27 mouse cellular contexts compared by ENCODE assay signal in the genomic region with DNA sequence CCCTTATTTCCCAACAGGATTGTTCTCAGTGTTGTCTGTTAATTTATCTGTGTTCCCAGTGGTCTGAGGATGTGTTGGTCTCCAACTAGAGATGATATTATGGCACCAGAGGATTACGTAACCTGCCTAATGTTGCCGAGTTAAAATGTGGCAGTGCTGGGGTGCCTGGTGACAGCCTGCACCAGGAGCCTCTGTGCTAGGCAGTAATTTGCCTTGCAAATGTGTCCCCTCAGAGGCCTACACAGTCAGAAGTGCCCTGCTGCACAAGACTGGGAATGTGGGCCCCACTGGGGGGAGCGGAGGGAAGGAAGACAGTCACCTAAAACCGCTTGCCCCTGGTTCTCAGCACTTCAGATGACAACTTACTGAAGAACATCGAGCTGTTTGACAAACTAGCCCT. TPM values are rescaled to one million over a fixed set of nuclear protein-coding genes. Genes with fewer than 3 reads are reported as not detected.
DNase-seq lines count a peak whose midpoint lies in the region; ATAC-seq and TF ChIP-seq lines count a peak whose summit lies in the region.
"Had no signal": no experiment of that assay in that cellular context is flagged by ENCODE, and none has a peak within 500 bp of the region (broad histone marks: within the 10 kb centered on the region; RNA-seq: fewer than 3 reads in every experiment).

No protein-coding gene starts in this region.

- H3K36me3 ChIP-seq in embryonic facial prominence, embryonic 14.5 days (ENCODE audit: control insufficient read depth, insufficient read depth, low read length) = peaks cover 35% of the 10 kb centered on the region
- H3K36me3 ChIP-seq in embryonic facial prominence, embryonic 10.5 days (replicated peaks) = peaks cover 84% of the 10 kb centered on the region
- no peaks in the 10 kb centered on the region for H3K36me3 ChIP-seq in kidney, adult 2 months (ENCODE audit: control insufficient read depth, insufficient read depth, low read length)
- peaks cover 25% of the 10 kb centered on the region for H3K36me3 ChIP-seq in kidney, embryonic 14.5 days (ENCODE audit: control insufficient read depth, insufficient read depth, low read length)

- 77% methylated on average over 5 of the region's 5 CpGs for WGBS in embryonic facial prominence, embryonic 14.5 days
- whole genome bisulfite sequencing in embryonic facial prominence, embryonic 10.5 days = 76% methylated on average over 5 of the region's 5 CpGs
- WGBS in kidney, adult 2 months = 77% methylated on average over 5 of the region's 5 CpGs
- 76% methylated on average over 5 of the region's 5 CpGs for WGBS in kidney, embryonic 14.5 days

- H3K4me1 ChIP-seq in embryonic facial prominence, embryonic 14.5 days (ENCODE audit: control insufficient read depth, insufficient read depth, low read length) = no peaks in the 10 kb centered on the region
- peaks cover 13% of the 10 kb centered on the region; the same call in 1 of the 2 replicates for H3K4me1 ChIP-seq in embryonic facial prominence, embryonic 10.5 days
- no peaks in the 10 kb centered on the region for H3K4me1 ChIP-seq in kidney, adult 2 months (ENCODE audit: control insufficient read depth, insufficient read depth, low read length)
- no peaks in the 10 kb centered on the region for H3K4me1 ChIP-seq in kidney, embryonic 14.5 days (ENCODE audit: control insufficient read depth, insufficient read depth, low read length)

- no peaks in the 10 kb centered on the region for H3K27me3 ChIP-seq in embryonic facial prominence, embryonic 14.5 days (replicated peaks; ENCODE audit: control insufficient read depth, insufficient read depth, low read length)
- H3K27me3 ChIP-seq in embryonic facial prominence, embryonic 10.5 days (replicated peaks; ENCODE audit: low read depth, poor library complexity, severe bottlenecking) = no peaks in the 10 kb centered on the region
- no peaks in the 10 kb centered on the region for H3K27me3 ChIP-seq in kidney, adult 2 months (replicated peaks; ENCODE audit: control insufficient read depth, insufficient read depth, low read length)
- no peaks in the 10 kb centered on the region for H3K27me3 ChIP-seq in kidney, embryonic 14.5 days (ENCODE audit: control insufficient read depth, insufficient read depth, low read length)
- H3K27me3 ChIP-seq: megakaryocyte, embryonic 14.5 days; neural tube, embryonic 15.5 days had no signal

- TF ChIP-seq CTCF in kidney, adult 2 months (conservative IDR thresholded peaks at IDR 0.05; ENCODE audit: insufficient read depth, insufficient read length, low read depth, low read length) = no peak

- no peaks in the 10 kb centered on the region for H3K9me3 ChIP-seq in embryonic facial prominence, embryonic 14.5 days (ENCODE audit: control insufficient read depth, low read length)
- H3K9me3 ChIP-seq in embryonic facial prominence, embryonic 10.5 days = peaks cover 4% of the 10 kb centered on the region; the same call in 1 of the 2 replicates
- H3K9me3 ChIP-seq in kidney, embryonic 14.5 days (ENCODE audit: control insufficient read depth, low read length) = no peaks in the 10 kb centered on the region
- H3K9me3 ChIP-seq: megakaryocyte, embryonic 14.5 days; neural tube, embryonic 15.5 days had no signal

- no peak overlapping the region for H3K4me2 ChIP-seq in embryonic facial prominence, embryonic 14.5 days (ENCODE audit: low read depth, low read length)
- H3K4me2 ChIP-seq in kidney, embryonic 14.5 days (replicated peaks; ENCODE audit: low read depth, low read length) = no peak overlapping the region
- H3K4me2 ChIP-seq: neural tube, embryonic 15.5 days had no signal

- ATAC-seq in embryonic facial prominence, embryonic 14.5 days (ENCODE audit: low read depth) = peak; percentile 26; the same call in 1 of the 2 replicates
- no peak for ATAC-seq in kidney, embryonic 14.5 days (ENCODE audit: low FRiP score, low TSS enrichment)
- ATAC-seq: CD4-positive, CD25-positive, alpha-beta regulatory T cell, adult 4 months; hindbrain, embryonic 16.5 days; intestine, embryonic 16.5 days had no signal

- no peak overlapping the region for H3K9ac ChIP-seq in embryonic facial prominence, embryonic 14.5 days (ENCODE audit: low read depth, low read length)
- H3K9ac ChIP-seq in kidney, embryonic 14.5 days (ENCODE audit: low read depth, low read length) = no peak overlapping the region
- H3K9ac ChIP-seq: neural tube, embryonic 15.5 days had no signal

- H3K27ac ChIP-seq in embryonic facial prominence, embryonic 14.5 days (replicated peaks; ENCODE audit: low read depth, low read length) = no peak overlapping the region
- H3K27ac ChIP-seq in embryonic facial prominence, embryonic 10.5 days (replicated peaks) = no peak overlapping the region
- H3K27ac ChIP-seq in kidney, adult 2 months (ENCODE audit: insufficient read depth, low read depth, low read length) = no peak overlapping the region
- no peak overlapping the region for H3K27ac ChIP-seq in kidney, embryonic 14.5 days (ENCODE audit: low read depth, low read length)
- H3K27ac ChIP-seq: kidney, postnatal 0 days; neural tube, embryonic 15.5 days had no signal

- no peak for DNase-seq in embryonic facial prominence, embryonic 14.5 days (ENCODE audit: low spot score)
- no peak for DNase-seq in embryonic facial prominence, embryonic 10.5 days (ENCODE audit: low spot score)
- peak; percentile 54 to 57 for DNase-seq in layer of hippocampus, adult 8-10 months (ENCODE audit: low spot score in 2 of 2)
- DNase-seq in layer of hippocampus, postnatal 10 days (ENCODE audit: low spot score in 2 of 2) = no peak
- peak; percentile 67 for DNase-seq in right cerebral cortex, adult 18-20 months
- no peak for DNase-seq in right cerebral cortex, postnatal 4 days
- no peak for DNase-seq in kidney, adult 2 months
- DNase-seq: adrenal gland, postnatal 25 days; cerebellum, adult 8-10 months; gastrocnemius, postnatal 10 days; heart, adult 18-20 months; heart, postnatal 36 days; liver; lung, postnatal 10 days; right cerebral cortex, postnatal 25 days had no signal

- no peak for TF ChIP-seq POLR2A in kidney, adult 2 months (IDR thresholded peaks at IDR 0.05; ENCODE audit: low read depth, low read length)

- no peak overlapping the region for H3K4me3 ChIP-seq in embryonic facial prominence, embryonic 14.5 days (ENCODE audit: low read depth, low read length)
- no peak overlapping the region for H3K4me3 ChIP-seq in embryonic facial prominence, embryonic 10.5 days
- H3K4me3 ChIP-seq in kidney, adult 2 months (ENCODE audit: insufficient read depth, low read depth, low read length) = no peak overlapping the region
- H3K4me3 ChIP-seq in kidney, embryonic 14.5 days (ENCODE audit: low read length) = no peak overlapping the region
- H3K4me3 ChIP-seq: erythroblast, embryonic 14.5 days; neural tube, embryonic 15.5 days had no signal

RNA-seq across cellular contexts. Expression of a gene that starts 7.6 kb away (rescaled TPM):
- polyA plus RNA-seq in embryonic facial prominence, embryonic 14.5 days (2014; fragmentation: Nextera tagmentation; extraction: Ambion mirVana) = 0.29 and 0.61 TPM in 2 replicates
- 0.14 and 0.15 TPM in 2 replicates for polyA plus RNA-seq in embryonic facial prominence, embryonic 10.5 days (2016; fragmentation: Nextera tagmentation; extraction: Ambion mirVana)
- total RNA-seq in layer of hippocampus, adult 8-10 months (2022) = 10 to 100 TPM; 27.2 to 41.0 (median 31.5) TPM
- 10 to 100 TPM; 35.6 to 46.1 TPM for total RNA-seq in layer of hippocampus, postnatal 10 days (2021)
- polyA plus RNA-seq in kidney, adult 2 months (2012; rRNA removed) = 0.19 TPM in 1 of 2 replicates, not detected in the other
- 0.16 and 0.34 TPM in 2 replicates for polyA plus RNA-seq in kidney, embryonic 14.5 days (2014; fragmentation: Nextera tagmentation; extraction: Ambion mirVana)
- total RNA-seq: heart, adult 18-20 months; heart, postnatal 36 days had no signal
- polyA plus RNA-seq: erythroblast, embryonic 14.5 days; heart, embryonic 14.5 days; kidney, postnatal 0 days; liver, embryonic 16.5 days; thymus, postnatal 0 days; urinary bladder, adult 2 months had no signal

RNA-seq across cellular contexts. Expression of a gene that starts 8.6 kb away (rescaled TPM):
- 1.6 and 2.1 TPM in 2 replicates for polyA plus RNA-seq in embryonic facial prominence, embryonic 14.5 days (2014; fragmentation: Nextera tagmentation; extraction: Ambion mirVana)
- polyA plus RNA-seq in embryonic facial prominence, embryonic 10.5 days (2016; fragmentation: Nextera tagmentation; extraction: Ambion mirVana) = 0.77 and 1.2 TPM in 2 replicates
- 100 to 1,000 TPM; 433 to 476 (median 455) TPM for total RNA-seq in layer of hippocampus, adult 8-10 months (2022)
- 100 to 1,000 TPM; 273 to 305 TPM for total RNA-seq in layer of hippocampus, postnatal 10 days (2021)
- 1.2 and 1.4 TPM in 2 replicates for polyA plus RNA-seq in kidney, adult 2 months (2012; rRNA removed)
- 1.1 and 1.7 TPM in 2 replicates for polyA plus RNA-seq in kidney, embryonic 14.5 days (2014; fragmentation: Nextera tagmentation; extraction: Ambion mirVana)

RNA-seq across cellular contexts. Expression of a gene that starts 13.1 kb away (rescaled TPM):
- 13.7 and 16.8 TPM in 2 replicates for polyA plus RNA-seq in embryonic facial prominence, embryonic 14.5 days (2014; fragmentation: Nextera tagmentation; extraction: Ambion mirVana)
- polyA plus RNA-seq in embryonic facial prominence, embryonic 10.5 days (2016; fragmentation: Nextera tagmentation; extraction: Ambion mirVana) = 20.2 and 21.3 TPM in 2 replicates
- 100 to 1,000 TPM; 137 to 173 (median 161) TPM for total RNA-seq in layer of hippocampus, adult 8-10 months (2022)
- 100 to 1,000 TPM; 151 to 152 TPM for total RNA-seq in layer of hippocampus, postnatal 10 days (2021)
- polyA plus RNA-seq in kidney, adult 2 months (2012; rRNA removed) = 21.4 and 21.9 TPM in 2 replicates
- 13.1 and 19.4 TPM in 2 replicates for polyA plus RNA-seq in kidney, embryonic 14.5 days (2014; fragmentation: Nextera tagmentation; extraction: Ambion mirVana)

RNA-seq across cellular contexts. Expression of a gene that starts 19.1 kb away (rescaled TPM):
- 30.2 and 33.2 TPM in 2 replicates for polyA plus RNA-seq in embryonic facial prominence, embryonic 14.5 days (2014; fragmentation: Nextera tagmentation; extraction: Ambion mirVana)
- 16.7 and 21.3 TPM in 2 replicates for polyA plus RNA-seq in embryonic facial prominence, embryonic 10.5 days (2016; fragmentation: Nextera tagmentation; extraction: Ambion mirVana)
- total RNA-seq in layer of hippocampus, adult 8-10 months (2022) = 10 to 100 TPM; 21.8 to 34.3 (median 25.6) TPM
- total RNA-seq in layer of hippocampus, postnatal 10 days (2021) = 10 to 100 TPM; 23.6 to 28.3 TPM
- polyA plus RNA-seq in kidney, adult 2 months (2012; rRNA removed) = 90.8 and 113 TPM in 2 replicates
- 27.4 and 30.5 TPM in 2 replicates for polyA plus RNA-seq in kidney, embryonic 14.5 days (2014; fragmentation: Nextera tagmentation; extraction: Ambion mirVana)

RNA-seq across cellular contexts. Expression of a gene that starts 33.9 kb away (rescaled TPM):
- polyA plus RNA-seq in embryonic facial prominence, embryonic 14.5 days (2014; fragmentation: Nextera tagmentation; extraction: Ambion mirVana) = 88.0 and 98.2 TPM in 2 replicates
- polyA plus RNA-seq in embryonic facial prominence, embryonic 10.5 days (2016; fragmentation: Nextera tagmentation; extraction: Ambion mirVana) = 79.9 and 85.2 TPM in 2 replicates
- total RNA-seq in layer of hippocampus, adult 8-10 months (2022) = 100 to 1,000 TPM; 138 to 156 (median 152) TPM
- total RNA-seq in layer of hippocampus, postnatal 10 days (2021) = 100 to 1,000 TPM; 129 to 149 TPM
- polyA plus RNA-seq in kidney, adult 2 months (2012; rRNA removed) = 237 and 284 TPM in 2 replicates
- 77.4 and 89.1 TPM in 2 replicates for polyA plus RNA-seq in kidney, embryonic 14.5 days (2014; fragmentation: Nextera tagmentation; extraction: Ambion mirVana)

Comparison
In these comparisons a context has a peak if more than half of its experiments do, and no peak if none do; other contexts are left out.
1. DNase-seq: peak in layer of hippocampus, adult 8-10 months (2 of 2) and right cerebral cortex, adult 18-20 months (single experiment); none in embryonic facial prominence, embryonic 14.5 days (single experiment), embryonic facial prominence, embryonic 10.5 days (single experiment), layer of hippocampus, postnatal 10 days (0 of 2), right cerebral cortex, postnatal 4 days (single experiment) and kidney, adult 2 months (single experiment).